Comparison of ENCODE assay signal across 19 mouse cellular contexts in the genomic region with DNA sequence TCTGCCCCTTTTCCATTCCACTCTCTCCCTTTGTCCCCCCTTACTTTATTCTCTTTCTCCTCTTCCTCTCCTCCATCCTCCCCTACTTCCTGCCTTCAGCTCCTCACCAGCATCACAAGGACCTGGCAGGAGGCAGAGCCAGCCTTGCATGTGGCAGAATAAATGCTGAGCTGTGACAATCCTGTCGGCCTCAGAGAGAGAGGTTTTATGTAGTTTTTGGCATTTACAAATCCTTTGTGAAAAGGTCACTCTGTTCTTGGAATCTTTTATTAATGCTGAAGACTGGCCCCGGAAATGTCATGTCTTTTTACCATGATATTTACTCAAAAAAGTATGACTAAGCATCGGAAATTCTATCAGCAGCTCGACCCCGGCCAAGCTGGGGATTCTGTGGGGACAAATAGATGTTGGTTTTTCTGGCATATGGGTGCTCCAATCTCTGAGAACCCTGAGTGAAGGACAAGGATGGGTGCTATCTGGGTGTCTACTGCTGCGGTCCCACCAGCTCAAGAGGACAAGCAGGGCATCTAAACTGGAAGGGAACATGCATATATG.
"Had no signal": no experiment of that assay in that cellular context is flagged by ENCODE, and none has a peak within 500 bp of the region (broad histone marks: within the 10 kb centered on the region; RNA-seq: fewer than 3 reads in every experiment).

No protein-coding gene starts in this region.

- DNase-seq: liver, postnatal 0 days; lung, adult 2 months; lung, postnatal 14 days; lung, postnatal 36 days; retina, postnatal 1 day; right cerebral cortex, adult 18-20 months; right cerebral cortex, postnatal 25 days; right cerebral cortex, postnatal 4 days; spleen, adult 18-20 months; thymus, adult 18-20 months; thymus, postnatal 14 days; thymus, postnatal 36 days had no signal

- H3K27me3 ChIP-seq: lung, embryonic 15.5 days; megakaryocyte, embryonic 14.5 days; midbrain, embryonic 12.5 days; midbrain, embryonic 15.5 days; neural tube, embryonic 12.5 days had no signal

- H3K4me1 ChIP-seq: lung, embryonic 15.5 days; megakaryocyte, embryonic 14.5 days had no signal

- H3K9ac ChIP-seq: liver, postnatal 0 days; lung, embryonic 15.5 days; midbrain, embryonic 12.5 days; midbrain, embryonic 15.5 days; neural tube, embryonic 12.5 days had no signal

- H3K9me3 ChIP-seq: lung, embryonic 15.5 days; midbrain, embryonic 12.5 days; midbrain, embryonic 15.5 days; neural tube, embryonic 12.5 days had no signal

- H3K4me3 ChIP-seq: lung, embryonic 15.5 days; megakaryocyte, embryonic 14.5 days; midbrain, embryonic 12.5 days; midbrain, embryonic 15.5 days; neural tube, embryonic 12.5 days had no signal

- H3K4me2 ChIP-seq: lung, embryonic 15.5 days; midbrain, embryonic 12.5 days; midbrain, embryonic 15.5 days; neural tube, embryonic 12.5 days had no signal

- ATAC-seq: liver, postnatal 0 days; lung, postnatal 0 days; midbrain, embryonic 15.5 days had no signal

- H3K36me3 ChIP-seq: lung, embryonic 15.5 days; midbrain, embryonic 12.5 days; midbrain, embryonic 15.5 days; neural tube, embryonic 12.5 days had no signal

- H3K27ac ChIP-seq: lung, embryonic 15.5 days; macrophage; midbrain, embryonic 12.5 days; midbrain, embryonic 15.5 days; neural tube, embryonic 12.5 days had no signal
